Mouse (Mus musculus) cerebellum, adult 18-20 months (tissue): ENCODE data around the gene Map1s.
"Not testable (repeated sequence)": the region's sequence is repeated elsewhere in the genome, so short reads cannot be mapped to it uniquely, and the experiment has no call there.

Experiments
- DNase-seq, 2 experiments: peaks; one replicate each; pipeline ENCODE4 v3.0.0; 2021

The Map1s gene

DNA sequence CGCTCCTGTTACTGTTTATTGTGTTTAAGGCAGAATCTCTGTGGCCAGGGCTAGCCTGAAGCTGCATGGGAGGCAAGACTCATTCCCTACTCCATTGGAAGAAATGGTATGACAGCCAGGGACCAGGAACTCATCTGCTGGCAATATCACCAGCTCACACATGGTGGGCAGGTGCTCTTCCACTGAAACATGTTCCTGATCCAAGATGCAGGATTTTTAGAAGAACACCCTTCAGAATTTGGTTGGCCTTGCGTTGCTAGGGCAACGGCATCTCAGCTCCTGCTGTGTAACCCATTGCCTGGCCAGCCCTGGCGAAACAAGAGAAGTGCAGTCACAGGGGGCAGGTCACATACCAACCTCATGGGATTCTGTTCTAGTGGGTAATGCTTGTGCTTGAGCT is 26.2 kb upstream of the Map1s start:
- peak; percentile 55 to 63 for DNase-seq

DNA sequence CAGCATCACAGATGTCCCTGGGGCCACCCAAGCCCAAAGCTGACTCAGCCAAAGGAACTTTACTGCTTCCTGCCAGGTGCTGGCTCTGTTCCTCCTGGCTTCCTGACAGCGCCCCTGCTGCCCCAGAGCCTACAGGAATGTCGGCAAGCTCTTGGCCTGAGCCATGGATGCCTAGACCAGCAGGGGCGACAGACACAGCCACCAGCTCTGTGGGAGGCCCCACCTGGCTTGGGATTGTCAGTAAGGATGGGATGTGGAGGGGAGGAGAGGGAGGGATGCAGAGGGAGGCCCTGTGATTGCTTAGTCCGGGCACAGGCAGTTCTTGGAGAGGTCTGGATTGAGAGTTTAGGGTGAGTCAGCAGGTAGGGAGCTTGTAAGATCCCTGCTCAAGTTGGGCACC is 25.6 kb upstream of the Map1s start:
- DNase-seq = peak; percentile 90 to 92

DNA sequence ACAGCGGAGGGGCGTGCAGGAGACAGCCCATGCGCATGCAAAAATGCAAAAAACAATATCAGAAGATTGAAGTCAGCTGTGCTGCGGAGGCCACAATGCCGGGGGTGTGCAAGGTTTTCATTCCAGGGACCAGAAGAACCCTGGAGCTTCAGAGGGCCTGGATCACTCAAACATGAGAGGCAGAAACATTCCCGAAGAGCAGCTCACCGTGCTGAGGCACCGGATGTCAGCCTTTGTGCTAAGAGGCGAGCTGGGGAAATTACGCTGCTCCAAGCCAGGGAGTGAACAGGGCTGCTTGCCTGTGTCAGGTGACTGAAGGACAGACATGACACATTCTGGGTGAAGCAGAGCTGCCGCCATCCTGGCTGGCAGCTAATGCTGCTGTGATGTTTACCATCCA is 25.2 kb upstream of the Map1s start:
- DNase-seq = peak in 1 of 2 experiments; percentile 55

DNA sequence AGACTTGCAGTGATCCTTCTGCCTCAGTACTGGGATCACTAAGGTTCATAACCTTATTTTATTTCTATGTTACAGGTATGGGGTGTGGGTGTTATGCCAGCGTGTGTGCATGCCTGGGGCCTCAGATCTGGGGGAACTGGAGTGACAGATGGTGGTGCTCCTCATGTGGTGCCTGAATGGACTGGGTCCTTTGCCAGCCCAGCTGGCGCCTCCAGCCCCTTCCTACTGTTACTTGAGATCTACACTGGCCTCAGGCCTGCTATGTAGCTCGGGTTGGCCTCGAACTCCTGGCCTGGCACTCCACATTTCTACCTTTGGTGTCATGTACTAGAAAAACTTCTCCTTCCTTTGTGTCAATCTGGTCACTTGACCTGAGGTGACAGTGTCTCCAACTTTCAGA is 21.5 kb upstream of the Map1s start:
- no peak for DNase-seq

DNA sequence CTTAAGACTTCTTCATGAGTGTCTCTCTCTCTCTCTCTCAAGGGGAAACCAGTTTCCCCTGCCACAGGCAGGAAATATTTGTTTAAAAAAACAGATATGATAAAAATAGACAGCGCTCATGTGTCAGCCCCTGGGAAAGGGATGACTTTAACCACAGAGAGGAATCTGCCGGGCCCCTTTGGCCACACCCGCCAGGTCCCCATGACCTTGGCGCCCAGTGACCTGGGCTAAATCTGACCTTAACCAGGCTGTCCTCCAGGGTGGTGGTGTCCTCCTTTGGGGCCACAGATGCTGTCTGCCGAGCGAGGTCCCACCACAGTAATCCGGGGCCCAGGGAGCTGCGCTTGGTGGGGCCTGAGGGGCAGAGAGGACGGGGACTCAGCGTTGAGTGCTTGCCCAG is 21.0 kb upstream of the Map1s start:
- no peak for DNase-seq

DNA sequence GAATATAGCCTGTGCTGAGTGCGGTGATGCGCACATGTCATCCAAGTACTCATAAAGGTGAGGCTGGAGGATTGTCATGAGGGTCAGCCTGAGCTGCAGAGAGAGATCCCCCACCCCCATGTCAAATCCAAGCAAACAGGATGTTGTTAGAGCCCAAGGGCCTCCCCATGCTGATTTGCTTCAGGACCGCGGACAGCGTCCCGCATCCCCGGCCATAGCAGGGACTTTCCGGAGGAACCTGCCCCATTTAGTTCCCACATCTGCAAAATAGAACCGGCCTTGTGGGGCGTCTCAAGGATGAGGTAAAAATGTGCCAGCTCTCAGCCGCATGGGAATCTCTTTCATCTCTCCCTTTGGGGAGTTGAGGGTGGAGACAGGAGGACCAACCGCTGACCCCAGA is 20.1 kb upstream of the Map1s start:
- DNase-seq = no peak

DNA sequence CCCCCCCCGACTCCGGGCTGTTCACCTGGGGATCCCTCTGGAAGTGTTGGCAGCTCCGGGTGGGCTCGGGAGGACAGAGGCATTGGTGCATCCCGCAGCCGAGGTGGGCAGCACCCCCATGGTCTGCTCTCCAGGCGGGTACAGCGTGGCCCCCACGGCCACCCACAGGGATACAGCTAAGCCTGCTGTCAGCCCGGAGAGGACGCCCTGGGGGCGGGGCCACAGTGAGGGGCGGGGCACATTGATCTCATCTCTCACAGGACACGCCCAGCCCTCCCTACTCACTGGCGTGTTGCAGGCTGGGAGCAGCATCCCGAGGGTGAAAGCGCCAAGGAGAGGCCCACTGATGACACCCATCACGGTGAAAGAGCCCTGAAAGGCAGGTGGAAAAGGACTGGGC is 18.1 kb upstream of the Map1s start:
- DNase-seq = no peak

DNA sequence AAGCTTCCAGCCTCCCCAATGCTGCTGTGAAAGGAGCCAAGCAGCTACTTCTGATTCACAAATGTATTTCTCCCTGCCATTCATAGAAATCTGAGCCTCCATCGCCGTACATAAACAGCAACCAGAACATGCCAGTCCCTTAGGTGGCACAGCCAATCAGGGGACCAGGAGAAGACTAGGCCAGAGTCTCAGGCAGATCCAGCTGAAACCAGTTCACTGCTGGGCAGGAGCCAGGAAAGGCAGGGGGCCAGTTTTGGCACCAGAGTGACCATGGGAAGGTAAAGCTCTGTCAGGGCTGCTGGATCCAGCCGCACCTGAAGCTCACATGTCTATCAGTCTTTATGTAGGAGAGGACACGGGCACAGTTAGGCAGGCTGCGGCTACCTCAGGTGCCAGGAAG is 15.1 kb upstream of the Map1s start:
- no peak for DNase-seq

DNA sequence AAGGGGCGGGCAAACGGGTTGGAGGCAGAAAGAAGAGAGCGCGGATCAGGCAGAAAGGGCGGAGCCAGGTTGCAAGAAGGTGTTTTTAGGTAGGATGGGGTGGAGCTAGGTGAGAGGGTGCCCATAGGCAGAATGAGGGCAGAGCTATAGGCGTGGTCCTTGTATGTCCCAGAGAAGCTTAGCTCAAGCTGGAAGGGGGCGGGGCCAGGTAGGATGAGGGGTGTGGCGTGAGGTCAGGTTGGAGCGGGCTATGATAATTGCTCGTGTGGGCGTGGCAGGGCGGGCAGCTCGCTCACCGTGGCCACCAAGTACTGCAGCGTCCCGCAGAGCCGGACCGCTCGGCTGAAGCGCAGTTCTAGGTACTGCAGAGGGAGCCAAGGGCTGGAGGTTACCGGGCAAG is 14.4 kb upstream of the Map1s start:
- DNase-seq = no peak

DNA sequence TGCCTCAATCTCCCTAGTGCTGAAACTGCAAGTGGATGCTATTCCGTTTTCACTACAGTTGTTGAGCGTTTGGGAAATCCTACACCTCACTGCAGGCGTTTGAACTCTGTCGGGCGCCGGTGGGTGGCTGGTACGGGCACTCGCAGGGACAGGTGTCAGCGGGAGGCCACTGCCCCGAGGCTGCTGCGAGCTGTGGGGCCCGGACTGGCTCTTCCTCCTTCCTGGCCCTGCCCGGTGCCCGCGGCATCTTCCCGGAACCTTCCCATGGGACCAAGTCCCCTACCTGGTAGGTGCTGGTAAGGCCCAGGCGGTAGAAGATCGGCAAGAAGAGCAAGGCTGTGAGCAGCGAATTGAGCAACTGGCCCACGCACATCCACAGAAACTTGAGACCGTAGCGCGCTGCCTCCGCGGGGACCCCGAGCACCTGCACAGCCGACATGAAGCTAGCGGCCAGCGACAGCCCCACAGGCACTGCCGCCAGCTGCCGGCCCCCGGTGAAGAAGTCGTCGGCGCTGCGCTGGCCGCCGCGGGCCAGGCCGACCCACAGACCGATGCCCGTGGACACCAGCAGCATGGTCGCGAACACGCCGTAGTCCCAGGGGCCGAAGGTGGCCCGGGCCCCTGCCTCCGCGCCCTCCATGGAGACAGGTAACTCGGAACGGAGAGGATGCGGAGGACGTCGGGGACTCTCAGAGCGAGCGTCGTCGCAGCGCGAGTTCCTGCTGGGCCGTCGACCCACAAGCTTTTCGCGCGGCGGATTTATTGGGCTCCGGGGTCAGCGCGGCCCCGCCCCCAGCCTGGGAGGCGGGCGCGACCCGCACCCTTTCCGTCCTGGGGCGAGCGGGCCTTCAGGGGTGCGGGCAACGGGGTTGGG is 13.5 kb upstream of the Map1s start, which contains the start of gene Slc5a5:
Slc5a5 (minus strand) TSS at position 736 of the 874 bp plus-strand sequence.
- DNase-seq = no peak

DNA sequence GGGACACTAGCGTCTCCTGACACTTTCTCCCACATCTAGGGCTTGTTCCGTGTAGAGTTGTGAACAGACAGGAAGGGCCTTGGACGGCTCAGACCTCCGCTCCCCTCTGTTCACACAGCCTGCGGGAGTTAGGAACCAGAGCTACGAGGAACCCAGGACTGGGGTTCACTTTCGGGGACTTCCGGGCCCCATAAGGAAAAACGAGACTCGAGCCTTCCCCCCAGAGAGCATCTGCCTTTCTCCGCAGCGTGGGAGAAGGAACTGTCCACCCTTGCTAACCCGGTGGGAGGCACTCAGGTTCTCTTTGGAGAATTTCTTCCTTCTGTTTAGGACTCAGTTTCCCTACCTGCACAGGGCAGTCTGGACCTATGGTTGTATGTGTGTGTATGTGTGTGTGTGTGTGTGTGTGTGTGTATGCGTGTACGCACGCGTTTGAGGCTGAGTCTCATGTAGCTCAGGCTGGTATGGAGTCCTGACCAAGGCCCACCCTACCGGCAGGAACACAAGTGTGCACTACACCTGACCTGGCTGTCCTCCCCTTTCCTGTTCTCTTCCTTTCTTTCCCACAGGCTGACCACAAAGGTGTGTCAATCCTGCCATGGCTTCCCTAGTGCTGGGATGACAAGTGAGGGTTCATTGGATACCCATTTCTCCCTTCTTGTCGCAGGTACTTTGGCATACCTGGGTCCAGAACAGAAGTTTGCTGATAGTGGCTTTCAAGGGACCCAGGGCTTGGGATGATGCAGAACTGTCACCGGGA is 12.7 kb upstream of the Map1s start:
- no peak for DNase-seq

DNA sequence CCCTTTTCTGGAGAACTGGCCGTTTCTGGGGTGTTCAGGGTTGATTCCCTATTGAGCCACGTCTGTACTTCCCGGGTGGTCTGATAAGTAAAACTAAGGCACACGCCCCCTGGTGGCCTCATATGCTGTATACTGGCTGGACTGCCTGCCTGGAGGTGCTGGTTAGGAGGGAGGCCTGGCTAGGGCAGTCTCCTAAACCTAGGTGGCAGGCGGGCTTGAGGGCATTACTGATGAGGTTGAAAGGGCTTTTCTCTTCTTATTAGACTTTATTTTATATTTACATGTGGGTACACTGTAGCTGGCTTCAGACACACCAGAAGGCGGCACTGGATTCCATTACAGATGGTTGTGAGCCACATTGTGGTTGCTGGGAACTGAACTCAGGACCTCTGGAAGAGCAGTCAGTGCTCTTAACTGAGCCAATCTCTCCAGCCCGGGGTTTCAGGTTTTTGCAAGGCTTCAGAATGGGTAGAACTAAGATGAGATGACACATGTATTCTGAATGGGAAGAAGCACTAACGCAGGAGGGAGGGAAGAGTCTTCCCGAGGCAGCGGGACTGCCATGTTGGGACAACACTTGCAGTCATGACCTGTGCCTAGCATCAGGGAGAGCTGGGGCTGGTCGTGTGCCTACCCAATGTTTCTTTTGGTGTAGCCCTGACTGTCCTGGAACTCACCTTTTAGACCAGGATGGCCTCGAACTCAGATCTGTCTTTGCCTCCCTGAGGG is 11.9 kb upstream of the Map1s start:
- DNase-seq = peak; percentile 63 to 76

DNA sequence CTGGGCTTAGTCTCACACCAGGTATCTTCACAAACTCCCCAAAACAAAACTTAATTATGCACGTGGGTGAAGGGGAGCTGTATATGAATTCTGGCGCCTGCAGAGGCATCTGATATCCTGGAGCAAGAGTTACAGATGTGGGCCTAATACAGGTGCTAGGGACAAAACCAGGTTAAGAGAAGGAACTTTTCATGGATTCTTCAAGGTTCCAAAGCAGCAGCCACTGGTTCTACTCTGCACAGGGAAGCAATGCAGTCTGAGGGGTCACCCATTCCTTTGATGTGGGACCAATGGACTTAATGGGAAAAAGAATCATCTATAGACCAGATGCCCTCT is 11.4 kb upstream of the Map1s start:
- DNase-seq = no peak

DNA sequence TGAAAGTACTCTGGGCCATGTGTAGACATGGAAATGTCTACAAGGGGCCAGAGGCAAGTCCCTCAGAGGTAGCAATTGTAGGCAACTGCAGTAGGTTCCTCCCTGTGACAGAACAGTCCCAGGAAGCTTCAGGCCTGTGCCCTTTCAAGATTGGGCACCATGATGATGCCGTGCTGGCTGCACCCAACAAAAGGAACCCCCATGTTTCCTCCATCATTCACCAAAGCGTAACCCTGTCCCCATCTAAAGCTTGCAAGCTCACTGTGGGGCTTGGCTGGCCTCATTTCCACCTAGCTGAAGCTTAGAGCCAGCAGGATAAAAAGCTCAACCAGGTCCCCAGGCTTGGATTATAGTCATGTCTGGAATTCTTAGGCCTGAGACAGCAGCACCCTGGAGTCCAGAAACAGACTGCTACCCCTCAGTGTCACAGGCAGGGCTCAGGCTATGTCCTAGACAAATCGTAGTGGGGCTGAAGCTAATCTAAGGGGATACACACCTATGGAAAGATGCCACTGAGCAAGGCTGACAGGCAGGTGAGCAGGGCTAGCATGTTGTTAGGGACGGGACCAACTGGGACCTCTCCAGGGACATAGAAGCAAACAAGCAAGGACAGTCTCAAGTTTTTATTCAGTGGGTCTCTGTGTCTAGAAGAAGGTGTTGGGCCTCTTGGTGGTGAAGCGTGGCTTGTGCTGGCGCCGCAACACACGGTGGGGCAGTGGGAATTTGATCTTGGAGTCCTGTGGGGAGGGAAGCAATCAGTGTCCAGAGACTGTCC is 10.8 kb upstream of the Map1s start:
- DNase-seq = no peak

DNA sequence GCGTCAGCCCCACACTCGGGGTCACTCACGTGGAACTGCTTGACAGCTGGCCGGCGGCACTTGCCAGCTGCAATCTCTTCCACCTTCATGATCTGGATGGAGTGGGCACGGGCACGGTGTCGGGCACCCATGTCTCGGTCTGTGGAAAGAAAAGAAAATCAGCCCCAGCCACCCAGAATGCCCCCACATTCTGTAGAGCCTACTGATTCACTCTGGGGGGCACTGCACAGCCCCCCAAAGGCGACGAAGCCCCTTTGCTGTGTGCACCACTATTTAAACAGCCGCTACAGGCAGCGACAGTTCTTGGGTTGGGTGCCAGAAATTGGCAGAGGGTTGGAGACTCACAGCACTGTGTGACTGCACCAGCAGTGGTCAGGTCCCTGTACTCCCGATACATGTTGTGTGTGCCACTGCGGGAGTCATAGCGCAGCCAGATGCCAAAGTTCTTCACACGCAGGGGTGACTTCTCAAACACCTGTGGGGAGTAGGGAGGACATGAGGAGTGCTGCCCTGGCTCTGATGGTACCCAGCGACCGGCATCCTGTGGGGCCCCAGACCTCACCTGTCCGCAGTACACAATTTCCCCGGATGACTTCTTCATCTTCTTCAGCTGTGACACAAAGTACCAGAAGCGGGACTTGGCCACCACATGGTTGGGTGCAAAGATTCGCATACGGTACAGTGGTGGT is 10.0 kb upstream of the Map1s start:
- not testable (repeated sequence) for DNase-seq

DNA sequence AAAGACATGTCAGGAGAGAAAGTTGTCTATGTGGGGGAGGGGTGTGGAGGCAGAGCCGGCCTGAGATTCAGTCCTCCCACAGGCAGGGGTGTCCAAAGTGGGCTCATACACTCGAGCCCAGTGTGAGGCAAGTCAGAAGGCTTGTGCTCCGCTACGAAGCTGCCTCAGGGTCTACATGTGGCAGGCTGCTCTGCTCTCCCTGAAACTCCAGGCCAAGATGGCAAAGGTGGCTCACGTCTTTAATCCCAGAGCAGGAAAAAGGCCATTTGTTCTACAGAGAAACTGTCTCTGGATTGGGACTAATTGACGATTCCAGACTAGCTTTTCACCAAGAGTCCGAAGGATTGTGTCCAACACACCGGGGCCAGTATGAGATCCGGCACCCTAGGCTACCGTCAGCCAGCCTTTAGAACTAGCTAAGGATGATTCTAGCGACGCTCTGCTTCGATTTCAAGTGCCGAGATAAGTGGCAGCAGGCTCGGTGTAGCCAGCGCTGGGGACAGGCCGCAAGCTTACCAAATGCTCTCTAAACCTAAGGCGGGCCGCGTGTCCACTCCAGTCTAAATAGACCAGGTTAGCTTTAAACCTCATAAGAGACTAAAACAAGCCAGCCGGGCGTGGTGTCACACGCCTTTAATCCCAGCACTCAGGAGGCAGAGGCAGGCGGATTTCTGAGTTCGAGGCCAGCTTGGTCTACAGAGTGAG is 9.3 kb upstream of the Map1s start:
- DNase-seq = no peak

DNA sequence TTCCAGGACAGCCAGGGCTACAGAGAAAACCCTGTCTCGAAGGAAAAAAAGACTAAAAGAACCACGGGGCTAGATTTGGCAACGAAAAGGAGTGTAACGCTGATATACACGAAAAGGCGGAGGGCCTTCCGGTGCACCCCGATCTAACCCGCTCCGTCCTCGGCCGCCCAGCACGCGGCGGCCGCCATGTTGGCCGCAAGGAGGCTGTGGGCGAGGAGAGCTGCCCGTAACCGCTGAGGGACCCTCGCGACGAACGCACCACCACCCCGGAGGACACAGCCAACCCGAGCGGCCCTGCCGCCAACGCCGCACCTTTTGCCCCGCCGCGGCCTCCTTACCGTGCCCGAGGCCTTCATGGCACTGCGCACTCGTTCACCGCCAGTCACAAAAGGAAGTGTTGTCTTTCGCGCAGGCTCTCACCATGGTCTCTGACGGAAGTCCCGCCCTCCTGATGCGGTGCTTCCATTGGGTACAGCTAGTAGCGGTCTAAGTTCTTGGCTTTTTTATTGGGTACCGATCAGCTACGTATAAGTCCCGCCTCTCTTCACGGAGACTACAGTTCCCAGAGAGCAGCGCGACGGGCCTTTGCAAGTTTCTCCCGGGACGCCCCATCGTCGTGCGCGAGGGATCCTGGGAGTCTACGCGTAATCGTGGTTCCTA is 8.6 kb upstream of the Map1s start, which contains the start of gene Rpl18a:
Rpl18a (minus strand) TSS at position 392 of the 660 bp plus-strand sequence.
- DNase-seq = peak; percentile 95 to 99

DNA sequence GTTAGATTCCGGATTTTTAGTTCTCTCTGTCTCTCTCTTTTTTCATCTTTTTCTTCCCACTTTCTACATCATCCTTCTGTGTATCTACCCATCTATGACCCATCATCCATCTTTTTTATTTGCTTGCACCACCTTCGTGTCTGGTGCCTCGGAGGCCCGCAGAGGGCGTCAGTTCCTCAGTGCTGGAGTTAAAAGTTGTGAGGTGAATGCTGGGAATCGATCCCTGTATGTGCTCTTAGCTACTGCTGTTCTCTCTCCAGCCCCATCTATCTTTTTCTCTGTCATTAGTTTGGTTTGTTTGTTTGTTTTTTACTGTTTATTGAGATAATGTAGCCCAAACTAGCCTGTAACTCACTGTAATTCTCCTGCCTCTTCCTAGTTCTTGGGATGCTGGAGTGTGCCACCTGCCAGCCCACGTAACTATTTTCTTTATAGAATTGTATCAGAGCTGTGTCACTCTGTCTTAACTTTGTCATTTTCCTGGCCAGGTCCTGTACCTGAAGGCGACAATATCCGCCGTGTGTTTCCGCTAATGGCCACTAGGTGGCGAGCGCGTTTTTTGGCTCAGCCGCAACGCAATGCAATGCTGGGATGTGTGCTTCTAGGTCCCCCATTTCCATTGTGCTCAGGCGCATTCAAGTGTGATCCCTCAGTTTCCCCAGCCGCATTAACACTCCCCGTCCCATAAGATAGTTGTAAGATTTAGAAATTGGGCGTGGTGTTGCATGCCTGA is 7.9 kb upstream of the Map1s start:
- peak; percentile 87 to 93 for DNase-seq

DNA sequence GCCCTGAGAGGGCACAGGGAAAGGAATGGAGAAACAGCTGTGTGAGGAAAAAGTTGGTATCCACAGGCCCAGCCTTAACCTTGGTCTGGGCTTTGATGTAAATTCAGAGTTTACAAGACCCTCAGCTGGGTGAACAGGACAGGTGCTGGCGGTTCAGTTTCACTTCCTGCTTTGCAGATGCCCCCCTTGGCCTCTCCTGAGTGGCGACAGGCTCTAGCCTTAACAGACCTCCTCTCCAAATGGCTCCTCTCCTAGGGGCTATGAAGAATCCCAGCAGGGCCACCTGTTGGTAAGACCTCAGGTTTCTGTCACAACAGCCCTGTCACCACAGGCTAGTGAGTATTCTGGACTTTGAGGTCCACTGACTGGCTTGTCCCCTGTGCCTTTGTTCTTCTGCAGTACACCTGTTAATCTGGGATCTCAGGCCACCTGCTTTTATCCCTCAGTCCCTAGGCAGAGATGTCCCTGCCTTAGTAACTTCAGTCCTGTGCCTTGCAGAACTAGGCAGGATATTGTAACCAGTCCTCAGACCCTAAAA is 7.0 kb upstream of the Map1s start:
- DNase-seq = no peak

DNA sequence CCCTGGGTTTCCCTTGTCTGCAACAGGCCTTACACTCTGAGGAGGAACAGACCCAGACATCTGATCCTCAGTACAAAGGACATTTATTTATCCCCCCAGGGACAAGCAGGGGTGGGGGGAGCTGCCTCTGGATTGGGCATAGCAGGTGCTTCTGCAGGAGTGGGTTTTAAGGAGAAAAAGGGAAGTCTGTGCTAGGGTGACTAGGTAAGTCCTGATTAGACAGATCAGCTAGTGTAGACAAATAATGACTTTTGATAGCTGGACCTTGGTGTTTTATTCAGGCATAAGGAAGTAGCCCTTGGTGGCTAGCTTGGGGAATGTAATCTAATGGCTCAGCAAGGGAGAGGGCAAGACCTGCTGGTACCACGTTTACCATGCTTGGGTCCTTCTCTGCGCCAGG is 6.5 kb upstream of the Map1s start:
- DNase-seq = no peak
